9 mouse cellular contexts compared by ENCODE assay signal in genomic region chr6:119924235-119925005, GRCm38 (mm10). TPM values are rescaled to one million over a fixed set of nuclear protein-coding genes. Genes with fewer than 3 reads are reported as not detected.
DNase-seq lines count a peak whose midpoint lies in the region; ATAC-seq and TF ChIP-seq lines count a peak whose summit lies in the region.
"Had no signal": no experiment of that assay in that cellular context is flagged by ENCODE, and none has a peak within 500 bp of the region (broad histone marks: within the 10 kb centered on the region; RNA-seq: fewer than 3 reads in every experiment).

No protein-coding gene starts in this region.

- H3K9ac ChIP-seq in kidney, postnatal 0 days (ENCODE audit: low read depth, low read length) = no peak overlapping the region
- H3K9ac ChIP-seq: hindbrain, embryonic 15.5 days had no signal

- no peak overlapping the region for H3K4me2 ChIP-seq in kidney, postnatal 0 days (ENCODE audit: low read length)
- H3K4me2 ChIP-seq: hindbrain, embryonic 15.5 days had no signal

- peak; percentile 66 for TF ChIP-seq CTCF in kidney, postnatal 0 days (IDR thresholded peaks at IDR 0.05; ENCODE audit: low read depth)
- TF ChIP-seq CTCF in cortical plate, adult 2 months (IDR thresholded peaks at IDR 0.05; ENCODE audit: extremely low read depth, insufficient read depth, low read length) = peak; percentile 78
- 0 out of 2 replicates have a peak, but pooled peaks have one; percentile 17 for TF ChIP-seq CTCF in lung, adult 2 months (IDR thresholded peaks at IDR 0.05; ENCODE audit: insufficient read depth, low read length)

- no peak for DNase-seq in cerebellum, adult 8-10 months
- DNase-seq in kidney, postnatal 0 days (ENCODE audit: low spot score) = peak; percentile 67
- no peak for DNase-seq in kidney, postnatal 14 days
- DNase-seq in lung, adult 2 months = no peak
- DNase-seq in thymus, postnatal 14 days = no peak
- no peak for DNase-seq in frontal cortex, postnatal 14 days (ENCODE audit: low spot score in 2 of 2)

- H3K27me3 ChIP-seq in kidney, postnatal 0 days (ENCODE audit: insufficient read depth, low read length) = no peaks in the 10 kb centered on the region
- H3K27me3 ChIP-seq: hindbrain, embryonic 15.5 days had no signal

- ATAC-seq in cerebellum, adult (ENCODE audit: insufficient number of reproducible peaks, low FRiP score, low TSS enrichment) = peak; percentile 29; the same call in 1 of the 2 replicates
- 0 out of 2 replicates have a peak, but pooled peaks have one; percentile 36 for ATAC-seq in kidney, postnatal 0 days (replicated peaks; ENCODE audit: low FRiP score, low read depth)

- no peak overlapping the region for H3K4me3 ChIP-seq in kidney, postnatal 0 days (replicated peaks; ENCODE audit: low read depth, low read length)
- H3K4me3 ChIP-seq in cortical plate, adult 2 months (ENCODE audit: insufficient read depth, low read length) = no peak overlapping the region
- no peak overlapping the region for H3K4me3 ChIP-seq in lung, adult 2 months (replicated peaks; ENCODE audit: extremely low read depth, low read depth, low read length)
- H3K4me3 ChIP-seq: hindbrain, embryonic 15.5 days had no signal

- no peaks in the 10 kb centered on the region for H3K4me1 ChIP-seq in kidney, postnatal 0 days (replicated peaks; ENCODE audit: insufficient read depth, low read length)
- H3K4me1 ChIP-seq in cortical plate, adult 2 months (ENCODE audit: control insufficient read depth, insufficient read depth, low read length) = no peaks in the 10 kb centered on the region
- no peaks in the 10 kb centered on the region for H3K4me1 ChIP-seq in lung, adult 2 months (ENCODE audit: control insufficient read depth, insufficient read depth, low read length)
- H3K4me1 ChIP-seq: hindbrain, embryonic 15.5 days had no signal

- H3K27ac ChIP-seq in kidney, postnatal 0 days = no peak overlapping the region
- H3K27ac ChIP-seq in cortical plate, adult 2 months (ENCODE audit: insufficient read depth, low read length) = no peak overlapping the region
- H3K27ac ChIP-seq: hindbrain, embryonic 15.5 days had no signal

- no peak for TF ChIP-seq POLR2A in cortical plate, adult 2 months (IDR thresholded peaks at IDR 0.05; ENCODE audit: extremely low read depth, insufficient read depth, low read length)
- no peak for TF ChIP-seq POLR2A in lung, adult 2 months (IDR thresholded peaks at IDR 0.05; ENCODE audit: borderline replicate concordance, extremely low read depth, low read depth, low read length)

- no peaks in the 10 kb centered on the region for H3K9me3 ChIP-seq in kidney, postnatal 0 days (replicated peaks; ENCODE audit: low read length)
- H3K9me3 ChIP-seq: hindbrain, embryonic 15.5 days had no signal

- WGBS in kidney, postnatal 0 days = 37% methylated on average over 4 of the region's 4 CpGs
- 36% methylated on average over 4 of the region's 4 CpGs for WGBS in lung, adult 2 months

- H3K36me3 ChIP-seq in kidney, postnatal 0 days (ENCODE audit: insufficient read depth, low read length) = peaks cover 64% of the 10 kb centered on the region

RNA-seq across cellular contexts. Expression of gene Rad52, which starts 21.9 kb away (rescaled TPM):
- polyA plus RNA-seq in kidney, postnatal 0 days (2015; fragmentation: Nextera tagmentation; extraction: Ambion mirVana) = 14.4 and 16.0 TPM in 2 replicates
- polyA plus RNA-seq in cortical plate, adult 2 months (2012; rRNA removed) = 60.6 and 65.7 TPM in 2 replicates
- polyA plus RNA-seq in lung, adult 2 months (2012; rRNA removed) = 27.8 and 29.0 TPM in 2 replicates

Comparison
In these comparisons a context has a peak if more than half of its experiments do, and no peak if none do; other contexts are left out.
1. CTCF ChIP-seq: peak in every context shown above with its lines; median percentile 78 in cortical plate, adult 2 months; 66 in kidney, postnatal 0 days; 17 in lung, adult 2 months.